10 mouse cellular contexts compared by ENCODE assay signal in genomic region chr10:11361985-11362692, GRCm38 (mm10). TPM values are rescaled to one million over a fixed set of nuclear protein-coding genes. Genes with fewer than 3 reads are reported as not detected.
DNase-seq lines count a peak whose midpoint lies in the region; ATAC-seq and TF ChIP-seq lines count a peak whose summit lies in the region.
"Had no signal": no experiment of that assay in that cellular context is flagged by ENCODE, and none has a peak within 500 bp of the region (broad histone marks: within the 10 kb centered on the region; RNA-seq: fewer than 3 reads in every experiment).

No protein-coding gene starts in this region.

- DNase-seq in adrenal gland, postnatal 10 days = peak; percentile 28
- DNase-seq in adrenal gland, postnatal 25 days = no peak
- no peak for DNase-seq in left cerebral cortex, adult 2 months (ENCODE audit: extremely low spot score in 1 of 2, low spot score in 2 of 2)
- no peak for DNase-seq in left cerebral cortex, adult 8-10 months (ENCODE audit: low spot score in 2 of 2)
- peak; percentile 58 for DNase-seq in adipocyte (ENCODE audit: low spot score)
- DNase-seq in spleen, postnatal 10 days (ENCODE audit: low spot score in 2 of 2) = no peak

- H3K27me3 ChIP-seq in hindbrain, embryonic 12.5 days = no peaks in the 10 kb centered on the region
- H3K27me3 ChIP-seq in midbrain, embryonic 15.5 days (replicated peaks) = no peaks in the 10 kb centered on the region
- H3K27me3 ChIP-seq: heart, embryonic 13.5 days had no signal

- WGBS in hindbrain, embryonic 12.5 days = 64% methylated on average over 5 of the region's 5 CpGs
- 63% methylated on average over 5 of the region's 5 CpGs for whole genome bisulfite sequencing in midbrain, embryonic 15.5 days

- no peaks in the 10 kb centered on the region for H3K4me1 ChIP-seq in hindbrain, embryonic 12.5 days
- no peaks in the 10 kb centered on the region for H3K4me1 ChIP-seq in midbrain, embryonic 15.5 days
- H3K4me1 ChIP-seq: heart, embryonic 13.5 days had no signal

- H3K9ac ChIP-seq in hindbrain, embryonic 12.5 days = no peak overlapping the region
- H3K9ac ChIP-seq in midbrain, embryonic 15.5 days = no peak overlapping the region
- H3K9ac ChIP-seq: heart, embryonic 13.5 days had no signal

- no peak overlapping the region for H3K27ac ChIP-seq in left cerebral cortex, adult 2 months
- no peak overlapping the region for H3K27ac ChIP-seq in hindbrain, embryonic 12.5 days
- H3K27ac ChIP-seq in midbrain, embryonic 15.5 days = no peak overlapping the region
- H3K27ac ChIP-seq: heart, embryonic 13.5 days; macrophage had no signal

- 0 out of 2 replicates have a peak, but pooled peaks cover 4% of the 10 kb centered on the region for H3K9me3 ChIP-seq in hindbrain, embryonic 12.5 days (replicated peaks)
- H3K9me3 ChIP-seq in midbrain, embryonic 15.5 days = no peaks in the 10 kb centered on the region

- peak; percentile 75 for TF ChIP-seq CTCF in left cerebral cortex, adult 2 months (IDR thresholded peaks at IDR 0.05)

- no peaks in the 10 kb centered on the region for H3K36me3 ChIP-seq in hindbrain, embryonic 12.5 days
- no peaks in the 10 kb centered on the region for H3K36me3 ChIP-seq in midbrain, embryonic 15.5 days (replicated peaks)
- H3K36me3 ChIP-seq: heart, embryonic 13.5 days had no signal

- no peak overlapping the region for H3K4me3 ChIP-seq in left cerebral cortex, adult 2 months
- no peak overlapping the region for H3K4me3 ChIP-seq in hindbrain, embryonic 12.5 days
- H3K4me3 ChIP-seq in midbrain, embryonic 15.5 days = no peak overlapping the region
- H3K4me3 ChIP-seq: heart, embryonic 13.5 days had no signal

- H3K4me2 ChIP-seq in hindbrain, embryonic 12.5 days (replicated peaks) = no peak overlapping the region
- H3K4me2 ChIP-seq in midbrain, embryonic 15.5 days = no peak overlapping the region
- H3K4me2 ChIP-seq: heart, embryonic 13.5 days had no signal

- intact Hi-C loops in left cerebral cortex, adult 2 months (cut with DNase I) = loop anchor here (5.0 to 10.0 kb wide), 2 partner anchors 1250 to 1283 kb away; no protein-coding TSS in a partner anchor

- peak; percentile 35; the same call in 1 of the 2 replicates for ATAC-seq in hindbrain, embryonic 12.5 days (ENCODE audit: low FRiP score)
- peak; percentile 80 for ATAC-seq in midbrain, embryonic 15.5 days (replicated peaks)

RNA-seq across cellular contexts. Expression of gene Epm2a, which starts 18.9 kb away (rescaled TPM):
- total RNA-seq in adrenal gland, postnatal 10 days (2021) = 10 to 100 TPM; 10.2 to 15.6 TPM
- 9.5 and 15.1 TPM in 2 replicates for total RNA-seq in adrenal gland, postnatal 25 days (2021)
- total RNA-seq in left cerebral cortex, adult 2 months (2021) = 10 to 100 TPM; 31.1 to 33.5 TPM
- 10 to 100 TPM; 38.7 to 42.8 (median 40.1) TPM for total RNA-seq in left cerebral cortex, adult 8-10 months (2022)
- 1.2 and 2.8 TPM in 2 replicates for polyA plus RNA-seq in hindbrain, embryonic 12.5 days (2016; fragmentation: Nextera tagmentation; extraction: Ambion mirVana)
- polyA plus RNA-seq in midbrain, embryonic 15.5 days (2015; fragmentation: Nextera tagmentation; extraction: Ambion mirVana) = 1.4 and 1.6 TPM in 2 replicates

Comparison
In these comparisons a context has a peak if more than half of its experiments do, and no peak if none do; other contexts are left out.
1. DNase-seq: peak in adrenal gland, postnatal 10 days (single experiment) and adipocyte (single experiment); none in adrenal gland, postnatal 25 days (single experiment), left cerebral cortex, adult 2 months (0 of 2), left cerebral cortex, adult 8-10 months (0 of 2) and spleen, postnatal 10 days (0 of 2).